Mouse (Mus musculus) retina, embryonic 14.5 days (tissue): Measurements from ENCODE around the gene Itga6.
A peak's percentile ranks its signal among the peaks of the same experiment; 100 is the strongest.

Source experiments
- DNase-seq: peaks from one replicate; pipeline ENCODE4 v3.0.0-alpha.2; 2015; ENCODE audit warnings: low spot score

The Itga6 gene

DNA sequence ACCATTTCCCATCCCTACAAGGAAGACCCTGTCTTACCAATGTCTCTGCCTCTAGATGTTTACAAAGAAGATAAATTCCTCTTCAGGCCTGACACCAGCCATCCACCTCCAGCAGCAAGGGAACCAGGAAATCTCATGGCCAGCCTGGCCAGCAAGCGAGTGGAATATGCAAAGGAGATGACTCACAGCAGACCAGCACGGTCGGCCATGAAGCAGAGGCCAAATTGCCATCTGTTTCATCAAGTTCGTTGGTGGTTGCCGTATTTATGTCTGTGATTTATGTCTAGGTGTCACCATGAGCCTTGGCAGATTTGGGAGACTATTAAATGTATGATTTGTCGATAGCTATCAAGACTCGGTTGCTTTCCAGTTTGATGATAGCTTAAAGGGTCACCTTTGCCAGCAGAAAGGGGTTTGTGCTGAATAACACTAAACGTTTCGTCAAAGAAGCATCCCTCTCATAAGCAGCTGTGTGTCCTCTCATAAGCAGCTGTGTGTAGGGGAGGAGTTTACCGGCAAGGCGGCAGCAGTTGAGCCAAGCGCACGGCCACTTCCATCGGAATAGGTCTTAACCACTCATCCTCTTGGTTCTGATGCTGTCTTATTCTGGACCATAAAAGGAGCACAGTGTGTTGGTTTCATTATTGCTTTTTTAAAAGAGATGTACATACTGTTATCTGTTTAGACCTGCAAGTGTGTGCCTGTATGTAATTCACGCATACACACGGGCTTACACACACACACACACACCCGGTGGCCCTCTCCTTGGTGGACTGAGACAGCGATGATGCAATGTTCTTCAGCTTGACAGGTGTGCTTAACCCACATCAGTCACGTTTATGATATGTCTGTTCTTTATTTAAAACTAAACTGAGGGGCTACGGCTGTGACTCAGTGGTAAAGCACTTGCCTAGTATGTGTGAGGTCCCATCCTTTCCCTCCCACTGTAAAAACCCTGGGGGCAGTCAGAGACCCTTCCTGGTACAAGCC lies 14.5 kb upstream of the Itga6 start:
- DNase-seq: no peak

DNA sequence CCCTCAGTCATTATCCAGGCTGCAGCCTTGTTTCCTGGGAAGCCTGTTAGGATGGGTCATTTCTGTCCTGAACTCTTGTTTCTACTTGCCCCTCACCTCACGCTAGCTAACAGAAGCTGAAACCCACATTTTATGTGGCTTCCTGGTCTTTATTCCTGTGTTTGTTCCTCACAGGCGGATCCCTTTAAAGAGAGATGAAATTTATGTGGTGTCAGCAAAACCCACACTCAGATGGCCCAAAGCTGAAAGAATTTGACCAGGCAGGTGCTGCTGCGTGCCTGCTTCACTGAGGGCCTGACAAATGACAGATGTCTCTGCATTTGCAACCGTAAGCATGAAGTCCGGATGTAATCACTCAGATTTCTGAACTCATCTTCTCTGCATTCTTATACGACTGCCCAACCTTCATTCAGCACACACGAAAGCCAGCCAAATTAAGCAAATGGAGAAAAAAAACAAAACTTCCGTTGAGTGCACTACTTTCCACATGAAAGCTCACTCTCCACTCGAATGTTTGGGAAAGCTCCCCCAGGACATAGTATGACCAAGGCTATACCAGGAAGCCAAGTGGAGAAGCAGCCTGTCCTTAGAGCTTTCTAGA lies 10.5 kb upstream of the Itga6 start:
- DNase-seq: no peak

DNA sequence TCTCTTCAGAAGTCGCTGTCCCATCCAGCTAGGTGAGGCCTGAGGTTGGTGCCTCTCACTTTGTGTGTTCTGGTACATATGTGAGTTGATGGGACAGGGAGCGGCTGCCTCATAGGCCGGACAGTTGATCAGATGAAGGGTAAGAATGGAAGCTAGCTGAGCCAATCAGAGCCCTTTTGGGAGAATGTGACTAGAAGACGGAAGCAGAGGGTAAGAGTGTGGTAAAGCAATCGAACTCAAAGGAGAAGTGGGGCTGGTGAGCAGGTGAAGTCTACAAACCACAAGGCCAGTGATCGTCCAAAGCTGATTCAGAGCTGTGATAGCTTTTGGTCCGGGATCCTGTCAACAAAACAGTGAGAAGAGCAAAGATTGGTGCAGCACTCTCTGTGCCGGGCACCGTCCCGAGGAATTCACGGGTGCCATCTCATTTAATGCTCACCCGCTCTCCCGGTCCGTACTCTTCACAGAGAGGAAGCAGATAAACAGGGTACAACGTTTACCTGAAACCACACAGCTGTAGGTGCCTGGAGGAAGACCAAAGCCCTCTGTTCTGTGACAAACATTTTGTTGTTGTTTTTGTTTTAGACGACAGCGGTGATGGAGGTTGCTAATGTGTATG lies 9.8 kb upstream of the Itga6 start:
- no peak for DNase-seq

DNA sequence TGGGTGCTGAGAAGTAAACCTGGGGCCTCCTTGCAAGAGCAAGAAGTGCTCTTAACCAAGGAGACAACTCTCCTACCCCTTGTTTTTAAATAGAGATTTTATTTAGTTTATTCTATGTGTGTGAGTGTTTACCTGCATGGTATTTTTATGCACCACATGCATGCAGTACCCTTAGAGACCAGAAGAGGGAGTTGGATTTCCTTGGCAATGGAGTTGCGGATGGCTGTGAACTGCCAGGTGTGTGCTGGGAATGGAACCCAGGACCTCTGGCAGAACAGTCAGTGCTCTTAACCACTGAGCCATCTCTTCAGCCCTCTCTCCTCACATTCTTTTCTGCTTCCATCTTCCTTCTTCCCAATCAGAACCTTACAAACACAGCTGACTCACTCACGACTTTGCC lies 9.2 kb upstream of the Itga6 start:
- no peak for DNase-seq

DNA sequence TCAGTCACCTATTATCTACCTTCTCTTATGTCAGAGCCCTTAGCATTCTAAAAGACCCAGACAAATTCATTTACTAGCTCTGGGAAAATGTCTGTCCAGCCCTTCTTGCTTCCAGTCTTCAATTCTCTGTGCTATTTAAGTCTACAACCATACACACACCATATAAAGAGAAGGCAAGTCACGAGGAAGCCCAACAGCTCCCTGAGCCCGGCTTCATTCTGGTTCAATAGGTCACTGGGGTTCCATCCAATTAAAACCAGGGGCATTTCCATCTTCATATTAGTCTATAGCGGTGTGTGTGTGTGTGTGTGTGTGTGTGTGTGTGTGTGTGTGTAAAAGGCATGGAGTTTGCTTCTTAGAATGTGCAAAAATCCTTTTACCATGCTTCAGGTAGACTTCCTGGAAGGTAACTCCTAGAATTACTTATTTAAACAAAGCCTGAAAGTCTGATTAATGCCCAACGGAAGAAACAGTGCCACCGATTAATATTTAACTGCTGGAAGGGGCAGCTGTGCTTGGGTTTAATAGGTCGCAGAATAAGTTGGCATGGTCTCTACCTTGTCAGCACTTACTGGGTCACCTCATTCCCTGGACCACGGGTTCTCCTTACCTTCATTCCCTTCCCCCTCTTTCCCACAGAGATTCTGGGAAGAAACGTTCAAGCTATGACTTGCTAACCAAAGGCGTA lies 6.1 kb upstream of the Itga6 start:
- peak; percentile 42 for DNase-seq

DNA sequence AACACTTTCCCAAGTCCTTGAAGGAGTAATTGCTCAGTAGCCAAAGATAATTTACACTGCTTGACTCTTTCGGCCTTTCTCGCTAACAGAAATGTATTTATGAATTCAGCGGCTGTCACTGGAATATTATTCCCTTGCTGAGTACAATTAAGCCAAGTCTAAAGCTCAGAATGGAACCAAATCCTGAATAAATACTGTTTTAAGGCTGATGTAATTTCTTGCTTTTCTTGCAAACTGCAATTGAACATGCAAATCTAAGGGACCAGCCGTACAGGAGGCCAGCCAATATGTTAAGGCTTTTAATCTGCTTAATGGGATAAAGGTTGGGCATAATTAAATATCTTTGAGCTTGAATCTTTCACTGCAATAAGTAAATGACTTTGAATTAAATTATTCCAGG lies 2.9 kb upstream of the Itga6 start:
- no peak for DNase-seq

DNA sequence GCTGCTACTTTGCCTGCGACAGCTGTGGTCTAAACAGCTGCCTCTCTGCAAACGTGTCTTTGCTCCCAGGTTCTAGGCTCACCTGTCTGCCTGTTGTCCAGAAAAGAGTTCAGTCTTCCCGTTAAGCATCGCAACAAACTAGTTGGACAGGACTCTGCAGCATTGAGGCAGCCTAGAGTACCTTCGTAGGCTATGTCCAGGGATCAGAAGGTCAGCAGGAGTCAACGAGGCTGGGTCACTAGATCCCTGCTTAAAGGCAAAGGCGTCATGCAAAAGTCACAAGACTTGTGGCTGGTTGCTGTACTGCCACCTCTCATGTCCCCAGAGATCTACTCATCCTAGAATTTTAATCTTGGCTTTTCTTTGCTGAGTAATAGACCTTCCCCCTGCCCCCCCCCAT lies 2.0 kb upstream of the Itga6 start:
- no peak for DNase-seq

DNA sequence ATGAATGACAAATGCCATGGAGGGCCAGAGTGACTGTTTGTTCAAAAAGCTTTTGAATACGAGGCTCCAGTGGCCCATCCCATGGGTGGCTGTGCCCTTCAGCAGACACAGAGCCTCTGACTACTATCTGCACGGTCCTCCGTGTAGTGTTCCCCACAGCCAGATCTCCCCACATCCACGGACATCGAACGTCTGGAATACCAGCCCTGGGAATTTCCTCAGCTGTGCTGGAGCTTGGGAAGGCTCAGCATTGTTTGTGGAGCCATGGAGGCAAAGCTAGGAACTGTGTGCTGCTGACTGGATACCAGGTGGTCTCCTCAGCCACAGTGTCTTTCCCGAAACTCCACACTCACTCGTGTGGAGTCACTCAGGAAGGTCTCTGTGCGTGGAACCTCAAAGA lies 1.1 kb upstream of the Itga6 start:
- DNase-seq: no peak

DNA sequence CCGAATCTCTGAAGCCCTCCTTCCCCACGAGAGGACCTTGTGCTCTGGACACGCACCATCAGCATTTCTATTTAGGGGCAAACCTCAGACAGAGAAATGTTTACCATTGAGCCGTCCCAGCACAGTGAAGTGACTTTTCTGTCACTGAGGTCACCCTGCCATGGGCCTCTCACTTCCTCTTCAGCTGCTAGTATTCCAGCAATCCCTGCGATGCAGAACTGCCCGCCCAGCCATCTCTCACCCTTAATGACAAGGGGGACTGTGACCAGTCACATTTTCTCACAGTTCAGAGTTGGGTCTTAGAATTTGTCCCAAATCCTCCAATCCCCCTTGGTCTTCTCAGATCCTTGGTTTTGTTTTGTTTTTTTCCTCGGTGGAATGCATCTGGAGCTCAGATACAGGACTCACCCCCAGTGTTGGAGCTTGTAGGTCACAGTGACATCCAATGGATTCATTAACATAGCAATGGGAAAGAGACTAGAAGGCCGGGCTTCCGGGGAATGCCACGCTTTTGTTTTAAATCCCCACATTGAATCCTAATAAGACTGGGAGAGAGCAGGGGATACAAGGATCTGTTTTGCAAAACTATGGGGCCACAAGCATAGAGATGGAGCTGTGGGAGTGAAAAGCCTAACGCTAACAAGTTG lies 432 bp upstream of the Itga6 start:
- no peak for DNase-seq

DNA sequence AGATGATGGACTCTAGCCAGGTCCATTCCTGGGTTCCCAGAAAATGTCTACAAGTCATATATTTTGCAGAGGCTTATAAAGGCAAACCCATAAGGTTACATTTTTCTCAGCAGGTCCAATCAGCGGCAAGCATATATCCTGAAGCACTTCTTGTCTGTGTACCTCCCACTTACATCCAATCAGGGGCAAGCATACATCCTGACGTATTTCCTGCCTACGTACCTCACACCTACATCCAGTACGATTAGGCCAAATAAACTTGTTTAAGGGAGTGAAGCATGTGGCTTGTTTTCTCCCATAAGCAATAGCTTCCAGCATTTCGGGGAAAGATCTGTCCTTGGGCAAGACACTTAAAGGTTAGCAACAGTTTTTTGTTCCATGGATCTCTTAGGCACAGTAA lies 3.0 kb downstream of the Itga6 start:
- no peak for DNase-seq

DNA sequence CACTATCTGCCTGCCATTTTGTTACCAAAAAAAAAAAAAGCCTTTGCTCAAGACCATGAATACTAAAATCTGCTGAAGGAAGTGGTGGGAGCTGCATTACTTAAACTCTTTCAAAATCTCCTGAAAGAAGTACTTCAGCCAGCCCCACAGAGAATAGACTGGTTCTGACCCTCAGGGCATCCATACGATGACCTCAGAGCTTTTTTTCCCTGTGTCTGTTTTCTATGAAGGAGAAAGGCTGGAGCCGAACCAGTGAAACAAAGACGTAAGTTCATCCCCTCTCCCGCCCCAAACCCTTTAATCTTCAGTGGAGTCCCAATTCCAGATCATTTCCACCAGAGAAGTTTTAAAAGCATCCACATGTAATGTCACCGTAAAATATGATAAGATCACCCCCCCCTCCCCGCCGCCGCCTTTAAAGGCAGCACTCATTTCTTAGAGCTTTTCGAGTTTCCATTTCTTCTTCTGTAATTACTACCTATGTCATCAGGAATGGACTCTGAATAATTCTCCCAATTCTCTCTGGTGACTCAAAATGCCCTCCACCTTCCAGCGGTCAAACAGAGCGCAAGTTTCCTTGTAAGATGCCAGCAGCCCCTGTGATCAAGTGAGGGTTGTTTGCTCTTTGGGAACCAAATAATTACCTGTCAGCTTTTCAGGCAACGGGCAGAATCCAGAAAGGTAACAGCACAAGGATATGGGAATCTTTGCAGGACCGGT lies 4.1 kb downstream of the Itga6 start:
- no peak for DNase-seq

DNA sequence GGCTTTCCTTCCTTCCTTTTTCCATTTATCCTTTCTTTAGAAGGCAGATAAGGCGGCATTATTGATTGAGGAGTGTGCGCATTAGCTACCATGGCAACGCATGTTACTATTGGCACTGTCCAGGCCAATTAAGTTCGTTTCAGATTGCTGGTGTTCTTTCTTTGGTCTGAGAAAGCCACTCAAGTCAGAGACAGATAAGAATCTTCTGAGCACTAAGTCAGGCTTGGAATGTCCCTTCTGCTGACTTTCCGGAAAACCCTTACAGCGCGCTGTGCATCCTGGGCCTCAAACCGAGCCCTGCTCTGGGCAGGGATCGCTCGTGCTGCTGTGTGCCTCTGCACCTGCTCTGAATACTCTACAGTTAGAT lies 4.7 kb downstream of the Itga6 start:
- peak; percentile 54 for DNase-seq

DNA sequence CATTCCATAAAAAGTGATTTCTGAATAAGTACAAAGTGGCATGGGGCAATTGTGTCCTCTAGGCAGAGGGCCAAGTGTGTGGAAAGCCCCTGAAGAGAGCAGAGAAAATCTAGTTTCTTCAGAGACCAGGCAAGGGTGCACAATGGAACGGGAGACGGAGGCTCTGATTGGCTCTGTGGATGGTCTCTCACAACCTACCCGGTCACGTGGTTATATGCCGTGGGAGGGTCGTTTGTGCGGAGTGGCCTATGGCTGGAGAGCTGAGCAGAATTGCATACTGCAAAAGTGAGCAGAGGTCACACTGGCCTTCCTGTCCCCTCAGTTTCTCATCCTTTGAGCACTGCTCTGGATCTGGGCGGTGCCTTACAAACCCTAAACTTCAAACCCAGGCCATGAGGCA lies 5.9 kb downstream of the Itga6 start:
- no peak for DNase-seq

DNA sequence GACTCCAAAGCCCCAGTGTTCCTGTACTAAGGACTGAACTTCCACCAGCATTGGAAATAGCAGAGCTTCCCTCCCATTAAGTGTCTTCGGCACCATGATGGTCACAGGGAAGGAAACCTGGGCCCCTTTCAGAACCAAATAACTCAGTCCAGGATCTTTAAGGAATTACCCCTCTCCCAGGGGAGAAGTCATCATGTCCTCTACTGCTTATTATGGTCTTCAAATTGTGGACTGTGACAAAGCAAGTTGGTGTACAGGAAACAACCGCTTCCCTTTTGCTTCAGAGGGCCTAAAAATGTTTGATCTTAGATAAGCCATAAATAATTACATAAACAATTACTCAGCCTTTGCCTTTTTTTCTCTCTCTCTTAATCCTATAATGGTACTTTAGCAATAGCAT lies 6.4 kb downstream of the Itga6 start:
- no peak for DNase-seq

DNA sequence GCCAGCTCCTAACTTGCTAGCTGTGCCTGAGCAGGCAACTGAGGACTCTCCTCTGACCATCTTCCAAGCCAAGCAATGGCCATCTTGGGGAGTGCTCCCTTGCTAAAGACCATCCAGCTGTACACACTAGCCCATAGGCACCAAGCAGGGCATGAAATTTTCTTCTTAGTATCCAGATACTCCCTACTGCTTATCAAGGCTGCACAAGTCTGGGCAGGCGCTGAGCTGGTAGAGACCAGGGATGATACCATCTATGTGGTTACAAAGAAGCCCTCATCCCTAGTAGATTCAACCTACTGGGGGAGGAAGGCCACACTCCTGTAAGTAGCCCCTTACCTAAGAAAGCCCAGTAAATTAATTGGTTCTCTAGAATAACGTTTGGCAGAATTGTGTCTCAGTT lies 7.0 kb downstream of the Itga6 start:
- DNase-seq: no peak

DNA sequence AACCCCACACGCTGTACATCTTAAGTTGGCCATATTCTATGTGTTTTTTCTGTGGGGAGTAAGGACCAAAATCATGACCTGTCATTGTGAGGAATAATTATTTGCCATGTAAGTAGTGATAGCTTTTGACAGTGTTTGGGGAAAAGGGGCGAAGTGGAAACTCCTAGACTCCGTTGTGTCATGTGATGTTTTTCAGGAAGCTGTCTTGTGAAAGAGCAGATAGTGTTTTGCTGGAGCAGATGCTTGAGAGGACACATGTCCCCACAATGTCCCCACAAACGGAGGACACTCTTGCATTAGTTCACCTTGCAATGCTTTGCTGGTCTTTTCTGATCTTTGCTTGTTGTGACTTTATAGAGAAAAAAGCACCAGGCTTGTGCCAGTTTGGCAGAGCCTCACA lies 7.7 kb downstream of the Itga6 start:
- DNase-seq: no peak

DNA sequence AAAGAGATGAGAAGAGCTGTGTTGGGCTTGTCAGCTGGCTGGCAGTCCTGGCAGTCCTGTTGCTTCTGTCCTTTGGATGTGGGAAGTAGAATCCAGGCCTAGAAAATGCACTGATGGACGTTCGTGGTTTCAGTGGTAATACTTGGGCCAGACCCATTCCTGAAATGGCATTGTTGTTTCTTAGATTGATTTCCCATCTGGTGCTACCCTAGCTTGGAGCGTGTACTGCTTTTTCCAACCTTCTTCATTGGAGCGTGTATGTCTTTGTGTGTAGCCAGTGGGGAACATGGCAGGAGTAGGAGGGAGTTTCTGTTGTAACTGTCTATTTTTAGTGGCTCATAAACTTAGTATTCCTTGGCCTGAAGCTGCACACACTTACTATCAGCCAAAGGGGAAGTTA lies 10.3 kb downstream of the Itga6 start:
- no peak for DNase-seq

DNA sequence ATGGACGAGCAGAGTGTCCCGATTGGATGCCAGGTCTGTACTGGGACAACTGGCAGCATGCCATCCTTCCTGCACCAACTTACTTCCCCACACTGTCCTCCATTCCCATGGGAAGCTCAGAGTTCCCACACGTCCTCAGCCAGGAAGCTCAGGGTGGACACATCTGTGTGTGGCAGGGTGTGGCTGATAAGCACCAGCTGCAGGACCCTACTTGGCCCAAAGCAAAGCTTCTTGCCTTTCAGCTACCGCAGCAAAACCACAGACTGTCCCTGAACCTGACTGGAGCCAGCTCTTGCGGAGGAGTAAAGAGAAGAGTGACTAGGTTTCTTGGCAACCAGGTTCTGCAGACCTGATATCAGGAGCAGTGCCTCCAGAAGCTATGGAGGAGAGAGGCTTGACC lies 11.7 kb downstream of the Itga6 start:
- no peak for DNase-seq

DNA sequence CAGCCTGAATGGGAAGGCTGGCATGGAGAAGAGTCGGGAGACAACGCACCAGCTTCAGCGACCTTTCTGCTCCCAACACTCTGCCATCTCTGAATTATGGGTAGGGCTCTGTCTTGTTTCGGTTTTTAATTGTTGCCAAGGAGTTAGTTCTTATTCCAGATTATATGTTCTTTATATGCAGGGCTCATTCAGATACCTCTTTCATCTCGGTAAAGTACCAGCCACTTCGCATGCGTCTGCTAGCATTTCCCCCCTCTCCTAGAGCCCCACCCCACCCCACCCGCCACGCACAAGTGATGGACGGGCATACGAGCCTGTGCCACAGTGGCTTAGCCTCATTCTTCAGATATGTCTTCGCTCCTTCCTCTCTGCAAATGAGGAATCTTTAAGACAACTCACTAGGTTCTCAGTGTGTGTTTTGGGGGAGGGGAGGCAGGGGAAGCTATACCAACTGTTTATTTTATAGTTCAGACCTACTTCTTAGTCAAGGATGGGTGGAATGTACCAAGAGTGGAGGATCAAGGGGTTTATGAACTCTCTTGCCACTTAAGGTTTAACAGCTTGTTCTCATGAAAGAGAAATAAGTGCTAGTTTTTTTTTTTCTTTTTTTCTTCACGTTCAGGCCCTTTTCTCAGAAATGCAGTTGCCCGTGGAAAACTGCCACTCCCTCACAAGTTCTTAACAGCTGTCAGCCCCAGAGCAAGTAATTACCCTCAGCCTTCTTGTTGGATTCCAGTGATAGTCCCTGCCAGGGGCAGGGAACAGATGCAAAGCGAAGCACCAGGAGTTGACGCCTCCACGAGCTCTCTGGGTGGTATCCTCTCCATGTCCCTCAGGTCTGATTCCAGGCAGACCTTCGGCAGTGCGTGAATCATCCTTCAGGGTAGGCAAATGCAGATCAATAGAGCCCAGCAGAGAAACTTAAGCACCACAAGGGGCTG lies 13.4 kb downstream of the Itga6 start:
- DNase-seq: no peak

DNA sequence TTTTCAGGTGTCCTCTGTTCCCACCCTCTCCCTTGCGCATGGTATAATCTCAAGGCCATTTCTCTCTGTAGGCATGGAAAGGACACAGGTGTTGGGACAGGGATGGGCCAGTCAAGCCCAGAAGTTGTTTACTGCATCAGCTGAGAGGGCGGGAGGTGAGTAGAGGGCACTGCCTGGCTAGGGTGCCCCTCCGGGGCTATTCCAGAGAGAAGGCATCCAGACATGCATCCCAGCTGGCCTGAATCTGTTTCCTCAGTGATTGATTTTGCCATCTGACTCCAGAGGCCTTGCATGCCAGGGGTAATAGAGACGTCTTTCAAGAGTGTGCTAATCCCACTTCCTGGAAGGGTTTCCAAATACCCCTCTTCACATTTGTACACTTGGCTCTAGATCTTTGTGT lies 14.7 kb downstream of the Itga6 start:
- no peak for DNase-seq
